Mouse (Mus musculus): ENCODE measurements around the gene Asb6. TPM values are rescaled to one million over a fixed set of nuclear protein-coding genes. Genes with fewer than 3 reads are reported as not detected.

The Asb6 gene
- total RNA-seq, 2 experiments from 2014 or later = 13.4 to 18.9 TPM

Other genes starting within 250 kb of the Asb6 start
- 1 to 10 TPM; 4.5 to 4.6 TPM for gene Cstad, start 235.3 kb downstream of the Asb6 start, total RNA-seq (2021)
- gene 1700001O22Rik, start 26.7 kb downstream of the Asb6 start, total RNA-seq (2021) = under 1 TPM; 0.69 to 0.88 TPM
- 10 to 100 TPM; 29.2 to 32.8 TPM for gene Ntmt1, start 22.5 kb downstream of the Asb6 start, total RNA-seq (2021)
- gene Prrx2, start 4.6 kb upstream of the Asb6 start, total RNA-seq (2021) = 10 to 100 TPM; 12.3 to 13.3 TPM
- 10 to 100 TPM in 1 of 2 experiments, 1 to 10 TPM in 1; 8.8 to 12.1 TPM for gene Ptges, start 99.5 kb upstream of the Asb6 start, total RNA-seq (2021)
- gene Tor1b, start 122.6 kb upstream of the Asb6 start, total RNA-seq (2021) = 10 to 100 TPM; 29.3 to 30.4 TPM
- gene Tor1a, start 137.6 kb upstream of the Asb6 start, total RNA-seq (2021) = 10 to 100 TPM; 21.4 to 23.1 TPM
- 10 to 100 TPM; 17.4 to 21.3 TPM for gene BC005624, start 151.9 kb upstream of the Asb6 start, total RNA-seq (2021)
- 10 to 100 TPM; 40.0 to 44.8 TPM for gene Usp20, start 151.9 kb upstream of the Asb6 start, total RNA-seq (2021)